Mouse (Mus musculus) intestine, postnatal 0 days (tissue): Measurements from ENCODE around the gene Tbca. TPM values are rescaled to one million over a fixed set of nuclear protein-coding genes. Genes with fewer than 3 reads are reported as not detected.

Source experiments
- ATAC-seq: fragments of 200-750 bp; cut with Nextera tagmentation; 2 replicates; pipeline ENCODE4 v1.8.0; 2017; ENCODE audit warnings: mild to moderate bottlenecking, moderate TSS enrichment, moderate library complexity
- H3K27ac ChIP-seq: fragments of 300-500 bp; sonication (generic); 2 replicates; pipeline ENCODE4 v1.5.1; 2014; ENCODE audit warnings: mild to moderate bottlenecking, low read depth, low read length, moderate library complexity
- H3K27me3 ChIP-seq: fragments of 300-500 bp; sonication (generic); replicated peaks from 2 replicates; pipeline ENCODE4 v1.6.1; 2014; ENCODE audit warnings: low read length, mixed read lengths; ENCODE audit not compliant: control insufficient read depth, insufficient read depth
- H3K36me3 ChIP-seq: fragments of 300-500 bp; sonication (generic); 2 replicates; pipeline ENCODE4 v1.6.1; 2014; ENCODE audit warnings: mild to moderate bottlenecking, moderate library complexity; ENCODE audit not compliant: control insufficient read depth, insufficient read depth
- H3K4me1 ChIP-seq: fragments of 300-500 bp; sonication (generic); replicated peaks from 2 replicates; pipeline ENCODE4 v1.6.1; 2014; ENCODE audit warnings: antibody characterized with exemption, low read length, mixed read lengths; ENCODE audit not compliant: control insufficient read depth, insufficient read depth
- H3K4me2 ChIP-seq: fragments of 300-500 bp; sonication (generic); replicated peaks from 2 replicates; pipeline ENCODE4 v1.6.1; 2014; ENCODE audit warnings: low read depth, mild to moderate bottlenecking, moderate library complexity
- H3K4me3 ChIP-seq: fragments of 300-500 bp; sonication (generic); 2 replicates; pipeline ENCODE4 v1.5.1; 2014; ENCODE audit warnings: low read depth, low read length
- H3K9ac ChIP-seq: fragments of 300-500 bp; sonication (generic); 2 replicates; pipeline ENCODE4 v1.6.1; 2014; ENCODE audit warnings: mild to moderate bottlenecking, low read depth, low read length
- H3K9me3 ChIP-seq: fragments of 300-500 bp; sonication (generic); 2 replicates; pipeline ENCODE4 v1.6.1; 2016; ENCODE audit warnings: mixed run types; ENCODE audit not compliant: control insufficient read depth
- CTCF ChIP-seq: sonication (generic); IDR thresholded peaks from 2 replicates; pipeline ENCODE4 v1.5.1; 2016; ENCODE audit warnings: low read depth, mild to moderate bottlenecking, control low read depth, antibody characterized with exemption, moderate library complexity
- WGBS: fragments of 180-500 bp; shearing (Covaris S2); extraction: QIAGEN DNeasy Blood & Tissue Kit; methylation state at CpG from one replicate; pipeline ENCODE4 v1.1.7; 2014; 5-methylcytosine and 5-hydroxymethylcytosine counted together
- polyA plus RNA-seq: library from polyadenylated mRNA; unstranded; fragments of >200 nt; fragmentation: Nextera tagmentation; extraction: Ambion mirVana; gene quantifications from 2 replicates; pipeline ENCODE4 v1.2.1, GENCODE M21; 2015

Gene Tbca
- polyA plus RNA-seq, 1 experiment from 2014 or later: 387 TPM

- 2% methylated on average over 63 of the region's 81 CpGs for WGBS
- Histone ChIP-seq H3K4me3 (peak overlapping the region; percentile 17), H3K36me3 (no peaks in the 10 kb centered on the region), H3K9me3 (no peaks in the 10 kb centered on the region), H3K4me1 (no peaks in the 10 kb centered on the region), H3K4me2 (peak overlapping the region; percentile 44), H3K27me3 (peaks cover 92% of the 10 kb centered on the region), H3K9ac (no peak overlapping the region), H3K27ac (no peak overlapping the region)
- no peak for ATAC-seq
- TF ChIP-seq CTCF: 0 out of 2 replicates have a peak, but pooled peaks have one; percentile 13
These were observed 96.9 kb downstream of the Tbca start for GRCm38 (mm10) chr13:94885291-94886235.

Other genes starting within 250 kb of the Tbca start
- not detected in 2 replicates for gene Otp, start 86.7 kb downstream of the Tbca start, polyA plus RNA-seq
- 16.7 and 18.2 TPM in 2 replicates for gene Wdr41, start 187.4 kb downstream of the Tbca start, polyA plus RNA-seq